Mouse (Mus musculus) lung, adult 2 months (tissue): ENCODE data around the gene Fam227b. TPM values are rescaled to one million over a fixed set of nuclear protein-coding genes. Genes with fewer than 3 reads are reported as not detected.

Experiments
- DNase-seq: peaks from one replicate; pipeline ENCODE4 v3.0.0; 2022
- H3K4me1 ChIP-seq: fragments of 200-500 bp; 2 replicates; pipeline ENCODE4 v1.6.1; 2011; ENCODE audit warnings: low read length; ENCODE audit not compliant: control insufficient read depth, insufficient read depth
- H3K4me3 ChIP-seq: fragments of 200-500 bp; replicated peaks from 2 replicates; pipeline ENCODE3; 2011; ENCODE audit warnings: low read depth, mild to moderate bottlenecking, control low read depth, low read length; ENCODE audit errors: extremely low read depth
- CTCF ChIP-seq: fragments of 200-500 bp; IDR thresholded peaks from 2 replicates; pipeline ENCODE4 v1.5.1; 2011; ENCODE audit warnings: mild to moderate bottlenecking, low read length, control low read depth; ENCODE audit not compliant: insufficient read depth
- POLR2A ChIP-seq: fragments of 200-500 bp; IDR thresholded peaks from 2 replicates; pipeline ENCODE4 v1.6.1; 2011; ENCODE audit warnings: low read depth, mild to moderate bottlenecking, control low read depth, low read length, borderline replicate concordance; ENCODE audit errors: extremely low read depth
- WGBS: fragments of 180-500 bp; shearing (Covaris S2); methylation state at CpG from one replicate; pipeline ENCODE4 v1.1.7; 2018; 5-methylcytosine and 5-hydroxymethylcytosine counted together
- polyA plus RNA-seq: library from polyadenylated mRNA; depleted of rRNA; stranded (reverse); fragments of >200 nt; gene quantifications from 2 replicates; pipeline ENCODE4 v1.2.3, GENCODE M21; 2012

Gene Fam227b
- polyA plus RNA-seq, 1 experiment: not detected

DNA sequence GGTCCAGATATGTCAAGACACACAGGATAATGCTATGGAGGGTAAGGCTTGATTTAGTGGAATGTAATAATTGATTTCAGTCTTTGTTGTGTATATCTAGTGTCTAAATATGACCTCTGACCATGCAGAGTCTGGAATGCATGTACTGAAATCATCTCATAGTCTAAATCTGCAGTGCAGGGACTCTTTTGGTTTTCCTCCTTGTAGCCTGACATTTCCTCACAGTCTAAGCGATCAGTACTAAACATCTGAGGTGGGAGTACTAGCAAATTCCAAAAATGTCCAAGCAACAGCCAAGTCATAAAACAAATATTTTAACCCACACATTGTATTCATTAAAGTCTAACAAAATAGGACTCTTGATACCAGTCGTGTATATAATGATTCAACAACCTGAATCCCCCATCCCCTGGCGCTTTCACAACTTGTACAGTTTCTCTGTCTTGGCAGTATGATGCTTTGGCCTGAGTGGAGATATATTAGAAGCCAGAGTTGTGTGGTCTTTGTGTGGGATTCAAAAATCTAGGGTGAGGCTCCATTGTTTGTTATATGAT, 86.4 kb downstream of the Fam227b start:
- whole genome bisulfite sequencing: 65% methylated on average over 3 of the region's 3 CpGs
- DNase-seq: no peak
- H3K4me1 ChIP-seq: no peaks in the 10 kb centered on the region; the same call in none of the 2 replicates
- no peak overlapping the region for H3K4me3 ChIP-seq
- TF ChIP-seq POLR2A: no peak
- TF ChIP-seq CTCF: no peak

DNA sequence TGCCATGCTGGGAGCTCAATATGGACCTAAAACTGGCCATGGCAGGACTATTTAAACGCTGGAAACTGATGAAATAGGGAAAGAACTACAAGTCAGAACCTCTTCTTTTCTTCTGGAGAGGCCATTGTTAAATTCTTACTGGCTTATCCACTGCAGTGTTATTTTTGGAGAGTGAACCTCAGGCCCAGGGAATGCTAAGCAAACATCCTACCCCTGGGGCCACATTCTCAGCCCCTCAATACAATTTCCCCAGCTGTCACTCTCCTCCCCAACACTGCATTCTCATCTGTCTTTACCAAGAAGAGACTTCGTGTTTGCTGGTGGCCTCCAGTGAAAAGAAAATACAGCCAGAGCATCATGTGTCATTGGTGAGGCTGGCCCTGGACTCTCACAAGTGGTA, 87.0 kb downstream of the Fam227b start:
- H3K4me3 ChIP-seq: no peak overlapping the region
- no peak for DNase-seq
- no peak for TF ChIP-seq CTCF
- TF ChIP-seq POLR2A: no peak
- WGBS: 38% methylated on average over 2 of the region's 2 CpGs
- no peaks in the 10 kb centered on the region; the same call in none of the 2 replicates for H3K4me1 ChIP-seq

DNA sequence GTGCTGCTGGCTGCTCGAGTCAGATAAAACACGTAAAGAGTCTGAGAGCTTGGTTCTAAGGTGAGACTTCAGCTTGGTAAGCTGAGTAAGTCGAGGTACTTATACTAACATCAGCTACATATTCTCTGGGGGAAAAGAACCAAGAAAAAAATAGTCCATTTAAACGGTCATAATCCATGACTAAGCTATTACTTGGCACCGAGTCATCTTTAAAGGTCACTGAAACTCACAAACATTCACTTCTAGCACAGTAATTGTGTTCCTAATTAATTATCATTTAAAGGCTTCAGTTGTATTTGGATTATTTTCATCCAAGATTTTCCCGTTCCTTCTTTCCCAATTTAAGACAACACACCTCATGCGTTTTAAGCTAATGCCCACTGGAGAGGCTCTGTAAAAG, 88.9 kb downstream of the Fam227b start:
- no peak overlapping the region for H3K4me3 ChIP-seq
- 66% methylated on average over 7 of the region's 7 CpGs for WGBS
- no peaks in the 10 kb centered on the region; the same call in none of the 2 replicates for H3K4me1 ChIP-seq
- TF ChIP-seq CTCF (no peak), POLR2A (no peak)
- DNase-seq: no peak

- no peak overlapping the region for H3K4me3 ChIP-seq
- H3K4me1 ChIP-seq: no peaks in the 10 kb centered on the region; the same call in none of the 2 replicates
- no peak for DNase-seq
- 58% methylated on average over 17 of the region's 17 CpGs for WGBS
- TF ChIP-seq POLR2A: no peak
Observed at GRCm38 (mm10) chr2:126061037-126061773, 90.6 kb downstream of the Fam227b start.

GRCm38 (mm10) chr2:126060595-126060994, 91.2 kb downstream of the Fam227b start:
- no peak for TF ChIP-seq CTCF
- TF ChIP-seq POLR2A: no peak
- no peak for DNase-seq
- H3K4me3 ChIP-seq: no peak overlapping the region
- no peaks in the 10 kb centered on the region; the same call in none of the 2 replicates for H3K4me1 ChIP-seq
- 51% methylated on average over 4 of the region's 4 CpGs for WGBS

DNA sequence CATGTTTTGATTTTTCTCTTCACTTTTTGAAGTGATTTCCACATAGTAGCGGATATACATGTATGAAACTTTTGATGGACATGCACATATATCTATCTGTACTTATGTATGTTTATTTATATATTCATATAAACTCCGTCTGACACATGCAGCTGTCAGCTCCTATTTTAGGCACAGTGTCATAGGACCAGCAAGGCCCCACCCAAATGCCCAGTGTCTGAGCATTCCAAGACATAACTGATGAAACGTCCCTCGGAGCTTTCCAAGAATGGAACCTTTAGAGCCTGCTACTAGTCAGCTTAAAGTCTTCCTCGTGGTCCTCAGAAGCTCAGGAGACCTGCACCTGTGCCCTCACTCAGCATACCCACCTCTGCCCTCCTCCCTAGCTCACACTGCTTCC, 98.1 kb downstream of the Fam227b start:
- 54% methylated on average over 5 of the region's 5 CpGs for WGBS
- H3K4me3 ChIP-seq: no peak overlapping the region
- no peak for DNase-seq
- no peaks in the 10 kb centered on the region for H3K4me1 ChIP-seq
- TF ChIP-seq CTCF (no peak), POLR2A (no peak)

DNA sequence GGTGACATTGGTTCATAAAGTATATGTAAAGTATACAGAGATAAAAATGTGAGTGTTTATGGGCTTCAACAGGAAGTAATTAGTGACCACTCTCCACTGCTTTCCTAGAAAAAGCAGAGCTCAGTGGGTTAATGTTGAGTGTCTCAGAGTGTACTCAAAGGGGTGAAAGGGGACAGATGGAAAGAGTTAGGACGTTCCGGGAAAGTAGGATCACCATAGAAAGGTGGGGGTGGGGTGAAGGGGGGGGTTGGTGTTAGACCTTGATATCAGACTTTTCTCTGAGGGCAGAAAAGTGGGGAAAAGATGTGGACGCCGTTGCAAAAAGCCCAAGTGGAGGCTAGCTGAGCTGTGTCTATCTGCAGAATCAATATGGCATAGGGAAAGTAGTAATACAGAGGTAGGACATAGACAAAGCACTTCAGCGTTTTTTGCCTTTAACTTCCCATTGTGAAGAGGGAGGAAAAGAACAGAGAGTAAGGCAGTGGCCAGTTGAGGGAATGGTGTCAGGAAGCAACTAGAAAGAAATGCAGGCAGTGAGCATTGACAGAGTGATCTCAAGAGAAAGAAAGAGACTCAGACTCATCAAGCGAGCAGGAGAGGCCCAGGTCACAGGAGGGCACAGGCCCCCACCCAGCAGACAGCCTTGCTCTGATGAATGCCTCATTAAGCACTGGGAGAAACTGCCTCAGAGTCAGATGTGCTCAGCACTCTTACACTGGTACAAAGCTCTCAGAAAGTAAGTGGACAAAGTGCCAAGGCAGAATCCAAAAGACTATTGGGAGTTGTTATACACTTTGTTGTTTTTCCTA, 98.9 kb downstream of the Fam227b start:
- Histone ChIP-seq H3K4me3 (no peak overlapping the region), H3K4me1 (no peaks in the 10 kb centered on the region)
- WGBS: 37% methylated on average over 6 of the region's 6 CpGs
- DNase-seq: no peak
- TF ChIP-seq POLR2A (no peak), CTCF (no peak)

DNA sequence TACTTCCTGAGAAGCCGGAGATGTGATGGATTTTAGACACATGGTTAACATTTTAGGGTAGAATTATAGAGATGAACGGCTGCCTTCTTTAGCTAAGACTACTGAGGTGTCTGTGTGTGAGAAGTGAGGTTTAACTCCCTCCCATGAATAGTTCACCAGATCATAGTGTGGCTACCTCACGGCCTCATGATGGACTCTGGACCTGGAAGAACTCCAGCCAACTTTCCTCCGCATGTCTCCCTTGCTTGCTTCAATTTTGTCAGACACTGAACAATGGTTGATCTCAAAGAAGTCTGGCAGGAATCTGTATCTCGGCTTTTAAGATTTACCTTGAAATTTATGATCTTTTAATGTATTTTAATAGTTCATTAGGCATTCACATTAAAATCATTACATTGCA, 106.2 kb downstream of the Fam227b start:
- Histone ChIP-seq H3K4me1 (no peaks in the 10 kb centered on the region), H3K4me3 (no peak overlapping the region)
- DNase-seq: no peak
- WGBS: 84% methylated on average over 5 of the region's 5 CpGs
- TF ChIP-seq POLR2A (no peak), CTCF (no peak)

GRCm38 (mm10) chr2:126042674-126043073, 109.1 kb downstream of the Fam227b start:
- 57% methylated on average over 3 of the region's 3 CpGs for WGBS
- Histone ChIP-seq H3K4me1 (no peaks in the 10 kb centered on the region), H3K4me3 (no peak overlapping the region)
- no peak for DNase-seq
- TF ChIP-seq POLR2A (no peak), CTCF (no peak)
